Mouse (Mus musculus): ENCODE results near the gene Rpl36a.
"Not testable (repeated sequence)": the region's sequence is repeated elsewhere in the genome, so short reads cannot be mapped to it uniquely, and the experiment has no call there.

Rpl36a gene

GRCm38 (mm10) chrX:134585103-134586002 lies at the start of gene Rpl36a:
Gene Rpl36a (plus strand): TSS chrX:134585654.
- peak; percentile 87 for DNase-seq

DNA sequence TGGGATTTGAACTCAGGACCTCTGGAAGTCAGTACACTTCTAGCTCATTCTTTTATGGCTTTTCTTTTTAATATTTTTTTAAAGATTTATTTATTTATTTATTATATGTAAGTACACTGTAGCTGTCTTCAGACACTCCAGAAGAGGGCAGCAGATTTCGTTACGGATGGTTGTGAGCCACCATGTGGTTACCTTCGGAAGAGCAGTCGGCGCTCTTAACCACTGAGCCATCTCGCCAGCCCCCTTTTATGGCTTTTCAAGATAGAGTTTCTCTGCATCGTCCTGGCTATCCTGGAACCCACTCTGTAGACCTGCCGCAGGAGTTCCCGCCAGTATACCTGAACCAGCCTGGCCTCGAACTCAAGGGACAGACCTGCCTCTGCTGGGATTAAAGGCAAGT lies 45.7 kb upstream of the Rpl36a start:
- DNase-seq: not testable (repeated sequence)

DNA sequence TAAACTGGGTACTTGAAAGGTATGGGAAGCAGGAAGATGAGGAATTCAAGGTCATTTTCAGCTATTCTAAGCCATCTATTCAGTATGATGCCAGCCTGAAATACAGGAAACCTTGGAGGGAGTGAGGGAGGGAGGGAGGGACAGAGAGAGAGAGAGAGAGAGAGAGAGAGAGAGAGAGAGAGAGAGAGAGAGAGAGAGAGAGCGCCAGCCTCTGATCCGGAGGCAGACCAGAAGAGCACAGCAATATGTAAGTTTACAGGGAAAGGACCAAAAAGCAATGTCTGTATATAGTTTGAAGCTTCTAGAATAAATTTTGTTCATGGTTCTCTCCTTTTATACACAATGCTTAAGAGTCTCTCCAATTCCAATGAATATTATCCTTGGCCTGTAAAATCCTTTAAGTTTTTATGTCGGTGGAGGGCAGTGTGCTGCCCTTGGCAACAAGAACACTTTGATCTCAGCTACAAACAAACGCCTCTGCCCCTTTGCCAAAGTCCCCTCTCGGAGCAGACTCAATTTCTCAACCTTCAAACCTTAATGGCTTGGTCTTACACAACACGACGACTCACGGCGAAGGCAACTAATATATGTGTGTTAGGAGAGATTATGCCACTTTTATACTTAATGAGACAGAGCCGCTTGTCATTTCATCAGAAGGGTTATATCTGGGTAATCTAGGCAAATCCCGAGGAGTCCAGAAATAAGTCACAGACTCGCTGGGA lies 44.9 kb upstream of the Rpl36a start:
- no peak for DNase-seq

GRCm38 (mm10) chrX:134541145-134541954 lies 44.1 kb upstream of the Rpl36a start, which contains the start of gene Timm8a1:
Gene Timm8a1 (minus strand): TSS chrX:134541865.
- peak; percentile 69 for DNase-seq

- no peak for DNase-seq
These were observed 43.5 kb upstream of the Rpl36a start for GRCm38 (mm10) chrX:134541955-134542308.

DNA sequence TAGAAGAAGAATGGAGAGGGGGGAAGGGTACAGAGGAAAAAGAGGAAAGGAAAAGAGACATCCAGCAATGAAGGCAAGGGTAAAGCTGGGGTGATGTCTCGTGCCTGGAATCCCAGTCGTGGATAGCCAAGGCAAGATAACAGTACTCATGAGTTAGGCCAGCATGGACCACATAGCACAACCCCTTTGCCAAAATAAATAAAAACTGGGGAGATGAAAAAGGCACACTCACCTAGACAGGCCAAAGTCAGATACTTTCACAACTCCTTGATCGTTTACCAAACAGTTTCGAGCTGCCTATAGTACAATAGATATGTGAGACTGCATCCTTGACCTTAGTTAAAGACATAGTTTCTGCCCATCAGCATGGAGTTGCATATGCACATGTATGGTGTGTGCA lies 38.1 kb upstream of the Rpl36a start:
- no peak for DNase-seq

DNA sequence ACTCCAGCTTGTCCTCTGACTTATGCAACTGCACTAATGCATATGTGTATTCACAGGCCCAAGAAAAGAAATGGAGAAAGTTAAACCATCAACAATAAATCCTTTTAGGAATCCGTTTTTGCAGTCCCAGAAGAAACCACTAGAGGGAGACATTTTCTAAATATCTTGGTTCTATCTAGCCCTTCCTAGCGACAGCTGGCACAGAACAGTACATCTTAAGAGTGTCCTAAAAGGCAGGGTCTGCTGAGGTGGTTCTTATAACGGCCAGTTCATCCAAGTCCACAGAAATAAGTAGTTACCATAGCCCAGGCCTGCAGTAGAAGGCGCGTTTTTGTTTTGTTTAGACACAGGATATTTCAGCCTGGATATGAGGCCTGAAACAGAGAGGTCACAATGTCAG lies 34.6 kb upstream of the Rpl36a start:
- no peak for DNase-seq

GRCm38 (mm10) chrX:134553326-134553725 lies 32.1 kb upstream of the Rpl36a start:
- DNase-seq: no peak

DNA sequence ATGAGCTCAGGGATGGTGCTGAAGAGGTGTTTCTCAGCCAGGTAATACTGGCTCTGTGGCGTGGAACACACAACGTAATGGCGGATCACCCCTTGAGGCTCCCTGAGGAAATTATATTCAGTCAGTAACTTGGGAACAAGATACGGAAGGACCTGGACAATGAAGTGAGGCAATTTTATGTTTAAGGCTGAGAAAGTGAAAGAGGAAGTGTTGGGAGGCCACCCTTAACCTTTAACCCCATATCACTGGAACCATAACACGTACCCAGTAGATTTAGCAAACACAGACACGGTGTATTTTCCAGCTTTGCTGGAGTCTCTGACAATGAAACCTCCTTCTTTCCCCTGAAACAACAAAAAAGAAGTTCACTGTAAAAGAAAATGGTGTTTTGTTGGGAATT lies 31.0 kb upstream of the Rpl36a start:
- DNase-seq: no peak

- DNase-seq: no peak
These were observed 21.1 kb upstream of the Rpl36a start for GRCm38 (mm10) chrX:134564326-134564725.

GRCm38 (mm10) chrX:134566536-134567222 lies 18.8 kb upstream of the Rpl36a start:
- DNase-seq: no peak

DNA sequence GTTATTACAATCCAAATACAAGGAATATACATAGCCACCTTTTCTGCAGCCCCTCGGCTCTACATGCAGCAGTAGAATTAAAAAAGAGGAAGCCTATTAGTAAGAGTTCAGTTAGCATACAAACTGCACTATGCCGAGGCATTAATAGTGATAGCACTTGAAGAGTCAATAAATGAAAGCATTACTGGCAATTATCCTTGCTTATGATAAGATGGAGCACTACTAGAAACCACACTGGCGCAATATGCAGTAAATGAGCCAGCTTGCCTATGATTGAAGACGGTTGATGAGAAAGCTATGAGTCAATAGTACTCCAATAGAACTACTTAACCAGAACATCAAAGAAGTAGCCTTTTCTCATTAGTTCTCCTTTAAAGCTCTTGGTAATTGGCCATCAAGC lies 7.6 kb upstream of the Rpl36a start:
- DNase-seq: no peak

- no peak for DNase-seq
These were observed 4.7 kb upstream of the Rpl36a start for GRCm38 (mm10) chrX:134580528-134581305.

- no peak for DNase-seq
These were observed 3.2 kb upstream of the Rpl36a start for GRCm38 (mm10) chrX:134582270-134582669.

GRCm38 (mm10) chrX:134582888-134583669 lies 2.4 kb upstream of the Rpl36a start, which contains the start of gene Btk:
Gene Btk (minus strand): TSS chrX:134583570.
- DNase-seq: no peak

GRCm38 (mm10) chrX:134586447-134586846 lies 993 bp downstream of the Rpl36a start:
- no peak for DNase-seq

DNA sequence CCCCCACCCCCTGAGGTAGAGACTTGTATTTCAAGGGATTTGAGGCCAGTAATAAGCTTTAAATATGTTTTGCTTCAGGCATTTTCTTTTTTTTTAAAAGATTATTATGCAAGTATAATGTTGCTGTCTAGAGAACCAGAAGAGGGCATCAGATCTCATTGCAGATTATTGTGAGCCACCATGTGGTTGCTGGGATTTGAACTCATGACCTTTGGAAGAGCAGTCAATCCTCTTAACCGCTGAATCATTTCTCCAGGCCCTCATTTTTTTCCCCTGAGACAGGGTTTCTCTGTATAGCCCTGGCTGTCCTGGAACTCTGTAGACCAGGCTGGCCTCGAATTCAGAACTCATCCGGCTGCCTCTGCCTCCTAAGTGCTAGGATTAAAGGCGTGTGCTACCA lies 2.8 kb downstream of the Rpl36a start:
- DNase-seq: no peak

DNA sequence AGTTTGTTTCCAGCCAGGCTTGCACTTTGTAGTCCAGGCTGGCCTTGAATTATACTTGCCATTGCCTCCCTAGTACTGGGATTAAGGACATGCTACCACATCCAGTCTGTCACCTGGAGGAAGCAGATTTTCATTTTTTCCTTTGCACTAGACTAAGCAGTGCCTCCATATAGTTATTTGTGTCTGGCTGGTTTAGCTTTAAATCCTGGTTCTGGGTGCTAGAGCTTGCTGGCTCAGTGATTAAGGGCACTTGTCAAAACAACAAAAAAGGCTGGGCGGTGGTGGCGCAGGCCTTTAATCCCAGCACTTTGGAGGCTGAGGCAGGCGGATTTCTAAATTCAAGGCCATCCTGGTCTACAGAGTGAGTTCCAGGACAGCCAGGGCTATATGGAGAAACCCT lies 3.5 kb downstream of the Rpl36a start:
- no peak for DNase-seq

GRCm38 (mm10) chrX:134589836-134590235 lies 4.4 kb downstream of the Rpl36a start:
- DNase-seq: no peak

DNA sequence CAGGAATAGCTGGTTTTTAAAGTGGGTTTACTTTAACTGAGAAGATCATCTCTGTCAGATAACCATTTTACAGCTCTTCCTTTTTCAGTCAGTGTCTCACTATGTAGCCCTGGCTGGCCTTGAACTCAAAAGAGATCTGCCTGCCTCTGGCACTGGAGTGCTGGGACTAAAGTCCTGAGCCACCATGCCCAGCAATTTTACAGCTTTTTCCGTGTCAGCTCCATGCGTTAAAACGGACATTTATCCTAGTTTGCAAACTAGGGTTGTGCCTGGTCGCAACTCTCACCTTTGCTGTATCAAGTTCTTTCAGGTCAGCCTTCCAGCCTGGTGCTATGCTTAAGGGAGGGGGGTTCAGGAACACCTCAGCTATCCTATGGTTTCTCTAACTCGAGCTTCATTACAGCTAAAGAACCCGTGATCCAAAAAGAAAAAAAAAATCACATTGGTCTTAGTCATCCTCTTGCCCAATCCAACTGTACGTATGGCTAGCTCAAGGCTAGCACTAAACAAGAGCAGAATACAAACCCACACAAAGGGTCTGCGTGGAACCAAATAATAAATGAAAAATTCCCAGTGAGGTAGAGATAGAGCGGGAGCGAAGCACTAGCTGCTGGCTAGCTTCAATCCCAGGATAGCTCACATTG lies 14.6 kb downstream of the Rpl36a start:
- DNase-seq: no peak
